Mouse (Mus musculus): ENCODE data around the gene Fndc3a. TPM values are rescaled to one million over a fixed set of nuclear protein-coding genes. Genes with fewer than 3 reads are reported as not detected.

The Fndc3a gene
- total RNA-seq, 2 experiments from 2014 or later, result 54.6 to 59.0 TPM

Other genes with a start within 250 kb of the Fndc3a start
- not detected for gene Gm9195, start 218.2 kb downstream of the Fndc3a start, total RNA-seq (2021)

Data from left cerebral cortex, postnatal 4 days (tissue).